Mouse (Mus musculus) left cerebral cortex, postnatal 25 days (tissue): Measurements from ENCODE around the gene Gm10842. TPM values are rescaled to one million over a fixed set of nuclear protein-coding genes. Genes with fewer than 3 reads are reported as not detected.

Experiments used
- DNase-seq, 2 experiments: peaks; one replicate each; pipeline ENCODE4 v3.0.0; 2022; ENCODE audit warnings: low spot score in 2 of 2, mixed read lengths in 1 of 2
- intact Hi-C: fragments of 180-260 bp; cut with DNase I; formaldehyde crosslinking; loops from one replicate; pipeline ENCODE4 v1.15.1; 2025
- total RNA-seq, 2 experiments: library from RNA; stranded (reverse); gene quantifications; 2 replicates each; pipeline ENCODE4 v1.2.3; 2021

Gene Gm10842
- total RNA-seq, 2 experiments from 2014 or later: not detected

GRCm38 (mm10) chr11:105184678-105185077 is 38.0 kb downstream of the Gm10842 start:
- intact Hi-C loops: no loop called here

GRCm38 (mm10) chr11:105192186-105192585 is 45.5 kb downstream of the Gm10842 start:
- intact Hi-C loops: no loop called here
- DNase-seq: no peak

More at GRCm38 (mm10) chr11:105184678-105185077, 38.0 kb downstream of the Gm10842 start:
- no peak for DNase-seq

Other genes starting within 250 kb of the Gm10842 start
- gene Efcab3, start 83.3 kb upstream of the Gm10842 start, total RNA-seq: 1 to 10 TPM in 1 of 2 experiments, under 1 TPM in 1; 0.98 to 1.4 TPM
- 10 to 100 TPM; 12.0 to 16.3 TPM for gene Mettl2, start 20.5 kb upstream of the Gm10842 start, total RNA-seq
- 10 to 100 TPM; 54.4 to 54.7 TPM for gene Tlk2, start 31.9 kb downstream of the Gm10842 start, total RNA-seq
- gene Mrc2, start 145.8 kb downstream of the Gm10842 start, total RNA-seq: 1 to 10 TPM; 5.7 to 9.1 TPM